Mouse (Mus musculus) thymus, postnatal 0 days (tissue): ENCODE results near the gene Kcnj11. TPM values are rescaled to one million over a fixed set of nuclear protein-coding genes. Genes with fewer than 3 reads are reported as not detected.
A peak's percentile ranks its signal among the peaks of the same experiment; 100 is the strongest.

Experiments used
- DNase-seq: peaks from one replicate; pipeline ENCODE4 v3.0.0-alpha.2; 2015; ENCODE audit warnings: low spot score
- polyA plus RNA-seq: library from polyadenylated mRNA; unstranded; fragments of >200 nt; fragmentation: Nextera tagmentation; extraction: Ambion mirVana; gene quantifications from 2 replicates; pipeline ENCODE4 v1.2.1, GENCODE M21; 2015

Kcnj11 gene
- 0.05 and 0.10 TPM in 2 replicates for polyA plus RNA-seq

GRCm38 (mm10) chr7:46100563-46100962, at the start of gene Kcnj11:
Kcnj11 (minus strand) TSS chr7:46100764.
- peak; percentile 81 for DNase-seq

DNA sequence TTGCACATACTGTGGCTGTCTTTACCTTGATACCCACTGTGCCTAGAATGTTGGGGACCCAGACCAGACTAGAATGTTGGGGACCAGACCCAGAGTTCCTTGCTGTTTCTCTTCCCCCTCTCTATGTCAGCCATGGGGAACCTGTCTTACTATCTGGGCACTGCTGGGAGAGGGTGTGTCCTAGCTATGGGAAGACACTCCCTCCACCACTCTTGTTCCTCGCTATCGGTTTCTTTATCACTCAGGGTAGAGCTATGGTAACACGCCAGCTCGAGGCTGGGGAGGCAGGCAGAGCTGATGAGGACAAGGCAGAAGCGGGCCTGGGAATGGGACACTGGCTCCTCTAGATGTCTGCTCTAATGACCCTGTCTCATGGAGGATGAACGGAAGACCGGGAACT, 46.9 kb upstream of the Kcnj11 start:
- DNase-seq: no peak

DNA sequence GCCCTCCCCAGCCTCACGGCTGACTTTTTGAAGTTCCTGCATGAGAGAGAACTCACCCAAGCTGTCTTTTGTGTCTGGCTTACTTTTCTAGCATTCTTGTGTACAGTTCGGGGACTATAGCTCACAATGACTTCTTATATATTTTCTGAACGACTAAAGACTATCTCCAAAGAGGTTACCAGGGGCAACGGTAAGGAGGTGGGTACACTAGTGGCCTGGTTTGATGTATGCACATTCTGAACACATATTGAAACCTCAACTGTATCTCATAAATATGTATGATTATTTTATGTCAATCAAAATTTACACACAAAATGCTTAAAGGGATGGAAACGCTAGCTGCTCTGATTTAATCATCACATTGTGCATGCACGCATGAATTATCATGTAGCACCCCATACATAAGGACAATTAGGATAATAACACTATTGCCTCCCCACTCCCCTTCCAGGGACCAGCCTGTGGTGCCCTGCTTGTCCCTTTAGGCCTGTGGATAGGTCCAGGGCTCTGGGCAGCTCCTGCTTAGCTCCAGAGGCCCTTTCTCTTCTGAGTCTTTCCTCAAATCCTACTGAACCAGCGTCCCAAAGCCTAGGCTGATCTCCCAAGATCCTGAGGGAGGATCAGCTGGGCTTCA, 46.2 kb upstream of the Kcnj11 start:
- DNase-seq: no peak

DNA sequence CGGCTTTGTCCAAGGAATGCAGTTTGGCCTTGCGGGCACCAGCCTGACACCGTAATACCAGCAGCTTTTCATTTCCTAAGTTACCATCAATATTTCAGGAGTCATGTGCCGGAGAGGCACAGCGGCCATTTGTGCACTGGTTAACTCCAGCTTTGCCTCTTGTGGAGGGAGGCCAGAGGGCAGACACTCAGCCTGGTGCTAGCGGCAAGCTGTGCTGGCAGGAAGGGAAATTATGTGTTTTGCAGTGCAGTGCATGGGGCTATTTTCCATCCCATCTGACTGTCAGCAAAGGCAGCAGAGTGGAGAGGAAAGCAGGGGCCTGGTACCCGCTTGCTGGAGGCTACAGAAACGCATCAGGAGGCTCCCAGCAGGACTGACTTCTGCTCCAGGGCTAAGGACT, 43.5 kb upstream of the Kcnj11 start:
- no peak for DNase-seq

DNA sequence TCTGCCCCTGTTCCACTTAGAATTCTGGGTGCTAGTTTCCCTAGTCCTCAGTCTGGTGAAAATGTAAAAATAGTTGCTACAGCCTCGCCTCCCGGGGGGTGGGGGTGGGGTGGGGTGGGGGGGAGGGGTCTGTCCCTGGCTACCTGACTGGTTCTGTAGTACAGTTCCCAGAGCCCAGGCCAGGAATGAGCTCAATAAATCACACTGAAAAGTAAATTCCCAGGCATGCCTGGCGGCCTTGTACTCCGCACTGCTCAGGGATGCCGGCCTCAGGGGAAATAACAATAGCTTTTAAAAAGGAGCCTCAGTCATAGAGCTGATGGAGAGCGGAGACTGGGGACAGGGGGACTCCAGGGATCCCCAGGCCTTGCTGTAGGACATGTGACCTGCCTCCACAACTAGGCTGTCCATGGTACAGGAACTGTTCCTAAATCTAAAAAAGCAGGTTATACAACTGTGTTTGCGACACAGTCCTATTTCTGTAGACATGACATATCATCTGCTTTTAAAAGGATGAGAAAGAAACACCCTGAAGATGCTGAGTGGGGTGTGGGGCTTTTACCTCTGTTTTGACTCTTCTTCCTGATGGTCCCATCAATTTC, 37.9 kb upstream of the Kcnj11 start:
- DNase-seq: no peak

- DNase-seq: no peak
Measured at GRCm38 (mm10) chr7:46133858-46134257, 33.3 kb upstream of the Kcnj11 start.

GRCm38 (mm10) chr7:46132229-46132628, 31.7 kb upstream of the Kcnj11 start:
- DNase-seq: no peak

- no peak for DNase-seq
Measured at GRCm38 (mm10) chr7:46131806-46132205, 31.2 kb upstream of the Kcnj11 start.

GRCm38 (mm10) chr7:46131266-46131665, 30.7 kb upstream of the Kcnj11 start:
- DNase-seq: no peak

DNA sequence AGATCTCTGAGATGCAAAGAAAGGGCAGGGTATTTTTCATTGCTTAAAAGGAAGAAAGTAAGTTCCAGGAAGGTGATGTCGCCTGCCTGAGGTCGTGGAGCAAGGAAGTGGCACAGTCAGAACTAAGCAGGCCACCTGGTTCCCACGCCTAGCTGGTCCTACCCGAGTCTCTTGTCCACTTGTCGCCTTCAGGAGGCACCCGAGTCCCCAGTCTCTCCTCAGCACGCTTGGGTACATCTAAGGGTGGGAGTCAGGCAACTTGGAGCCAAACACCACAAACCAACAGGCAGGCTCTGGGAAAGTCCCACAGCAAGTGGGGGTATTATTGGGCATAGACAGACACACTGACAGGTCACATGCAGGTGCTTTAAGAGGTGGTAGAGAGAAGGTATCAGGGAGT, 30.2 kb upstream of the Kcnj11 start:
- DNase-seq: no peak

GRCm38 (mm10) chr7:46129463-46130179, 29.1 kb upstream of the Kcnj11 start:
- no peak for DNase-seq

DNA sequence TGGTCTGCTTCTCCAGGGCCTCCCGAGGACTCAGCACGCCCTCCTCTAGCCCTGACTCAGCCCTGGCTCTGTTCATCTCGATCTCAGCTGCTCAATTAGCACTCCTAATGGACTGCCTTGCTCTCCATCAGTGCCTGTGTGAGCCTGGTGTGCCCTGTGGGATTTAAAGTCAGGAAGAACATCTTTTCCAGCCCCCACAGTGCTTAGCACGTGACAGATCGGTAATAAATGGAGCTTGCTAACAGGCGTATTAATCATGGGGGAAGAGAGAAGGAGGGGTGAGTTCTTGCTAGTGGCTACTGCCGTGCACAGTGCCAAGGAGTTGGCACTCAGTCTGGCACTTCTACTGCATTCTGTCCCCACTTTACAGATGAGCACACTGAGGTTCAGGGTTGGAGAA, 27.6 kb upstream of the Kcnj11 start:
- DNase-seq: no peak

GRCm38 (mm10) chr7:46125340-46125739, 24.8 kb upstream of the Kcnj11 start:
- DNase-seq: no peak

DNA sequence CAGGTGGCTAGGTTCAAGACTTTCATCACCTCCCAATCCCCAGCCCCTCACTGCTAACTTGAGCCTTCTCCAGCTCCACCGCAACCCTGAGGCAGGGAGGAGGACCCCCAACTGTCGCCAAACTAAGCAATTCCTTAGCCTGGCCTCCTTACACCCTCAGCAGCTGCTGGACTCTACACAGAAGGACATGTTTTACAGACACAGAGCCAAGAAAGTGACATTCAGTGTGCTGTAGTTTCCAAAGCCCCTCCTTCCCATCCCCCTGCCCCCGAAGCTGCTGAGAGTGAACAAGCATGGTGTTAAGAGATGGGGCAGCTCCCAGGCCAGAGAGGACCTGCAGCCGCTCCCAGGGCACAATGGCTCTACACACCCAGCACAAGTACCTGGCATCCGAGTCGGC, 23.9 kb upstream of the Kcnj11 start:
- no peak for DNase-seq

- no peak for DNase-seq
Measured at GRCm38 (mm10) chr7:46122964-46123363, 22.4 kb upstream of the Kcnj11 start.

DNA sequence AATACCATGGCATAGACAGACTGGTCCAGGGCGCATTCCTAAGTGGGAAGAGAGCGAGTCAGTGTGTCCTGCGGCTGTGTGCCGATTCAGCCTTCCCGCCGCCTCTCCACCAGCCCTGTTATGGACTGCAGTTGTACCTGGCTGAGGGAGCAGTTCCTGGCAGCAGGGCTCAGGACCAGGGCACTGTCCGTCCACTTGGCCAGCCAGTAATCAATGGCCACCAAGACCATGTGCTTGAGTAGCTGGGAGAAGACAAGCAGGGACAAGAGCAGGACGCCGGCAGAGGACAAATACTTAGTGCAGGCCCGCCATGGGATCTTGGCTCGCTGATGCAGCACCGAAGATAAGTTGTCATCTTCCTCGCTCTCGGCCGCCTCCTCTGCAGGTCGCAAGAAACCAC, 16.5 kb upstream of the Kcnj11 start:
- DNase-seq: no peak

DNA sequence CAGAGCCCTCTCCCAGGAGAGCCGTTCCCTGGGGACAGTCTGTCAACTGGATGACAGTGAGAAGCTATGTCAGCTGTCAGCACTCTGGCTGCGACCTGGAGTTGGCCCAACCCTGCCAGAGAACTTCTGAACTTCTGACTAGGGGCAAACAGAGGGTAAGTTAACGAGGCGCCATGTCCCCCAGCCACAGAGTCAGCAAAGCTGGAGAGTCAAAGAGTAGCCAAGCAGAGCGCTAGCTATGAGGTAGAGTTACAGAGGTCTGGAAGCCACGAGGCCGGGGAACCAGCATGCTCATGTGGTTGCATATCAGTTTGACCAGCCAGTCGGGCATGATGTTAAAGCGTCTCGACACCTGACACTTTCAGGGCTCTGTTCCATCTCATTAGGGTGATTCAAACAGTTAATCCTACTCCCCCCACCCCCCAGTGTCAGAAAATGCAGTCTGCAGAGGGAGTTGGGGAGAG, 15.6 kb upstream of the Kcnj11 start:
- DNase-seq: no peak

GRCm38 (mm10) chr7:46113435-46113834, 12.9 kb upstream of the Kcnj11 start:
- no peak for DNase-seq

- no peak for DNase-seq
Measured at GRCm38 (mm10) chr7:46111938-46112337, 11.4 kb upstream of the Kcnj11 start.

GRCm38 (mm10) chr7:46111212-46111817, 10.8 kb upstream of the Kcnj11 start:
- DNase-seq: no peak

DNA sequence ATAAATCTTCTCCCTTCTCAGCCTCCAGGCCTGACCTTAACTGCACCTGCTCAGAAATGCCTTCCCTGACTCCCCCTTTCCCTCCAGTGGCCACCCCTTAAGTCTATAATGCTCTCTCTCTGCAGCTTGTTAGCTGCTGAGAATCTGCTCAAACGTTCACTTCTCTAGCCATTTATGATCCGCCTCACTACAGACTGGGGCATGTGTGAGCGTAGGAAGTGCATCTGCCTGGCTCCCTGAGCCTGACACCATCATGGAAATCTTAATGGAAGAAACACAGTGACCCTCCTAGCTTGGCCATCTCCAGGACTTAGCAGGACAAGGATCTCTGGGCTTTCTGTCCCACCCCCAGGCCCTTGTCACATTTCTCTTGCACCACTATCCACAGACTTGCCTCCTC, 9.5 kb upstream of the Kcnj11 start:
- DNase-seq: no peak

DNA sequence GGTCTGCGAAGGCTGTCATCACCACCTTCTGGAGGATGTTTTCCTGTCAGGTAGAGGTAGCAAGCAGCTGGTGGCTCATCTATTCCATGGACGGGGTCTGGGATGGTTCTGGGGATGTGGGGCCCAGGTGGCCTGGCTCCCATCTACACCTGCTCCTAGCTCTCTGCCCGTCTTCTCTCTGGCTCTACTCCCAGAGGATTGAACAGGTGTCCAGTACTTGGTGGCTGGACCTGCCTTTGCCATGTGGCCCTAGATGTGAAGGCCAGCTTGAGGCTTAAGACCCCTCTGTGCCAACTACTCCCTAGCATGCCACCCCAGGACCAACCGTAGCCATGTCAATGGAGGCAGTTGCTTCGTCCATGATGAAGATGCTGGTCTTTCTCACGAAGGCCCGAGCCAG, 4.9 kb upstream of the Kcnj11 start:
- no peak for DNase-seq
